Mouse (Mus musculus) right cerebral cortex, adult 2 months (tissue): ENCODE measurements around the gene Gm36210.
"Not testable (repeated sequence)": the region's sequence is repeated elsewhere in the genome, so short reads cannot be mapped to it uniquely, and the experiment has no call there.

Source experiments
- DNase-seq, 2 experiments: peaks; one replicate each; pipeline ENCODE4 v3.0.0; 2021 to 2022; ENCODE audit warnings: low spot score in 2 of 2

The Gm36210 gene

DNA sequence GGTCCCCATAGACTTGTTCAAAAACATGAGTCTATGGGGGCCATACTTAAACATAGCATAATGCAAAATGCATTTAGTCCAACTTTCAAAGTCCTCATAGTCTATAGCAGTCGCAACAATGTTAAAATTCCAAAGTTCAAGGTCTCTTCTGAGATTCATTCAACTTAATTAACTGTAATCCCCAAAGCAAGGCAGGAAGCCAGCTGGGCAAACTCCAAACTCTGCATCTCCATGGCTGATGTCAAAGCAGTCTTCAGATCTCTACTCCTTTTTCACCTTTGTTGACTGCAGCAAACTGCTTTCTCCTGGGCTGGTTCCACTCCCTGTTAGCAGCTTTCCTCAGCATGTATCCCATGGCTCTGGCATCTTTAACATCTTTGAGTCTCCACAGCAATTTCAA is 27.3 kb downstream of the Gm36210 start:
- not testable (repeated sequence) for DNase-seq

GRCm38 (mm10) chr7:4878186-4878585 is 28.1 kb downstream of the Gm36210 start:
- DNase-seq, result no peak

DNA sequence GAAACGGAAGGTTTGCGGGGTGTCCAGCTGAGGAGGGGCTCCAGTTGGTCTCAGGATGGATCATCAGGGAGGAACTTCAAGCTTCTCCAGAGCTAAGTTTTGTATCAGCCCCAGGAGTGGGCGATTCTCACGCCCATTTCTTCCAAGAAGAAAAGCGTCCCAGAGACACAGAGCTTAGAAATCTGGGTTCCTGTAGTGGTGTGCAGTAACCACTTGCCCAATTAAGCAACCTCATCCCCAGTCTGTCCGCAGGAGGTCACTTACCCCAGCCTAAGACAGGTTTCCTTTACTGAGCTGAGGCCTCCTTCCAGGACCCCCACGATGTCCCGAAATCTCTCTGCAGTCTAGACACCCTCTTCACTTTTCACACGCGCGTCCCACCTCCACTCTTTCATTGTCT is 29.1 kb downstream of the Gm36210 start:
- DNase-seq, result no peak

DNA sequence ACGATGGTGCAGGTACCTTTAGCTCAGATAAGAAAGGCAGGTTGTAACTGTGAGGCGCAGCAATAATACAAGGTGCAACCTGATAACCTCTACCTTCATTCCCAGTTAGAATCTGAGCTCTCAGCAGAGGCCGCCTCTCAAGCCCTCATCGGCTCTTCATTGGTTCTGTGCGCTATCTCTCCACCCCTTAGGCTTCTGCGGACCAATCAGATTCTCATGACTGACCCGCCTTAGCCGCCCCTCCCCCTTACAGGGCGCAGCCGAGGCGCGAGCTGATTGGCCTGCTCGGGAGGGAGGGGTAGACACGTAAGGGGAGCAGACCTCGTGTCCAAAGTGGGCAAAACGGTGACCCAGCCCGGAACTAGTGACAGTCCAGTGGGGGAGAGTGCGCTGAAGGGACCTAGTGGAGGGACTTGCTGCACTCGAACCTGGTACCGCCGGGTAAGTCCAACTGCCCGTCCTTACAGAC is 29.5 kb downstream of the Gm36210 start, which contains the start of gene Isoc2a:
Gene Isoc2a (plus strand): TSS at position 401 of the 469 bp plus-strand sequence.
- DNase-seq, result peak; percentile 78 to 82

- no peak for DNase-seq
Observed at GRCm38 (mm10) chr7:4870133-4870532, 36.2 kb downstream of the Gm36210 start, which contains the start of gene Isoc2b. TSS of gene Isoc2b (minus strand) at chr7:4870258.

DNA sequence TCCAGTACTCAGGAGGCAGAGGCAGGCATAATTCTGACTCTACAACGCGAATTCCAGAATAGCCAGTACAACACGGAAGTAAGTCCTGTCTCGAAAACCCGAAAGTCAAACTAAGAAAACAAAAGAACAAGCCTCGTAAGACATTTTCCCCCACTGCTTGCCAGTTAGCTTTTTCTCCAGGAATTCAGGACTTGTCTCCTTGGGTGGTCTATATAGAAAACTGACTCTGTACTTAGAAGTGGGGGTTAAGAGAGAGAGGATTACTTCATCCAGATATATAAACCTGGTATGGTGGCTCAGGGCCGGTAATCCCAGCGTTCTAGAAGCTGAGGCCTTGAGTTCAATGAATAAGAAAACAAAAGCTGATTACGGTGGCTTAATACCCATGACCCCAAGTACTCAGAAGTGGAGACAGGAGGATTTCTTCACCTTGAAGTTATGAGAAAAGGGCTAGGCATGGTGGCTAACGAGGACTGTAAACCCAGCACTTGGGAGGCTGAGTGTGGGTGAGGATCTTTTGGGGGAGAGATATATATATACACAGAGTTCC is 39.6 kb downstream of the Gm36210 start:
- DNase-seq, result no peak

DNA sequence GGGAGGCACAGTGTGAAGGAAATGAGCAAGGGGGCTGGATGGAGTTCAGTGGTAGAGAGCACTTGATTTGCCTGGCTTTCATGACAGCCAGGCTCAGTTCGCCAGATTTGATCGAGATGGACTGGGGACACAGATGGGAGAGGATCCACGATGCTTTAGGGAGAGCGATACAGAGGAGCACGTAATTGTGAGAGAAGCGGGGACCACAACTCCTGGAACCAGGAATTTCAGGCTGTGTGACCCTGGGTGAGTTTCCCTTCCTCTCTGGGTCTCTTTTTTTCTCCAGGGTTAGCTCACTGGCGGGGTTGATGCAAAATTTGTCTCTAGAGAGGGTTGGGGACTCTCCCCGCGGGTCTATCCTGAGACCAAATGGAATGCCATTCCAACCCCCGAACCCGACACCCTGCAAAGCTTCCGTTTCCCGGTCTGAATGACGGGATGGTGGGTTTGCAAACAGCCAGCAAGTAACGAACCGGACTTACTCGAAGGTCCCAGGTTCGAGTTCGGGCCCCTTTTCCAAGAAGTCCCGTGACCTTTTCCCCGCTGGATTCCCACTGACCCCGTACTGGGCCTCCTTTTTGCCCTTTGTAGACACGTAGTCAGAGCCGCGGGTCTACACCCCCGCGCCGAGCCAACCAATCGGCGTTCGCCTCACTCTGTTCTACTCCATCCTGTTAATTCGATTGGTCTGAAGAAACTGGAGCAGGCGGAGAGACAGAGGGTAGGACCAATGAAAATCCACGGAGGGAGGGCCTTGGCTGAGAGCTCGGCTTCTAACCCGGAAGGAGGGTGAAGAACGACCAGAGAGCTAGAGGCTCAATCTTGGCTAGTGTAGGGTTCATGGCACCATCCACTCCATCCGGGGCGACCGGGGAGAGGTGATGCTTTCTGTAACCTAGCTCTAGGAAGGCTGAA is 40.5 kb downstream of the Gm36210 start:
- peak; percentile 96 to 97 for DNase-seq

GRCm38 (mm10) chr7:4865090-4865489 is 41.2 kb downstream of the Gm36210 start:
- DNase-seq, result peak in 1 of 2 experiments; percentile 41

DNA sequence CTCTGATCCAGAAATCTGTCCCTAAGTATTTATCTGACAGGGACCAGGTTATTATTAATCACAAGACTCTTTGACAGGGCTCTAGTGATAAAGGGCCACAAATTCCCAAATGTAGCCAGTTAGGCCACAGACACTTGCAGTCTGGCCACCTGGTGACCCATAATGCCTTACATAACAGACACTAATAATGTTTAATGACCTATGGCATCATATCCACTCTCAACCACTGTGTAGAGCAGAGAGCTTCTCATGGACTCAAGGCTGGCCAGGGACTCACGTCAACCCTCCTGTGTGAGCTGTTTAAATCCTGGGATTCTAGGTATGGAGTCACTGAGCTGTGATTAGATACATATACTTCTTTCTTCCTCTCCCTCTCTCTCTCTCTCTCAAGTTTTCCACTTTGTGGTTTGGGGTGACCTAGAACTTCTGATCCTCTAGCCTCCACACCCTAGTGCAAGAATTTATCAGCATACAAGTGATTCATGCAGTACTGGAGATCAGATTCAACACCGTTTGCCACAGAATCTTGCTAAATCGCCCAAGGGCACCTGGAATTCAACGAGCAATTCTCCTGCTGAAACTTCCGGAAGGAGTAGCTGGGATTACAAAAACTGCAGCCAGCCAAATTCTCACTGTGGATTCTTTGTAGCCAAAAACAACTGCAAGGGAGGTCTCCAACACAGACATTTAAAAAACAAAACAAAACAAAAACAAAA is 42.0 kb downstream of the Gm36210 start:
- no peak for DNase-seq

- no peak for DNase-seq
Observed at GRCm38 (mm10) chr7:4863541-4864080, 42.7 kb downstream of the Gm36210 start.

DNA sequence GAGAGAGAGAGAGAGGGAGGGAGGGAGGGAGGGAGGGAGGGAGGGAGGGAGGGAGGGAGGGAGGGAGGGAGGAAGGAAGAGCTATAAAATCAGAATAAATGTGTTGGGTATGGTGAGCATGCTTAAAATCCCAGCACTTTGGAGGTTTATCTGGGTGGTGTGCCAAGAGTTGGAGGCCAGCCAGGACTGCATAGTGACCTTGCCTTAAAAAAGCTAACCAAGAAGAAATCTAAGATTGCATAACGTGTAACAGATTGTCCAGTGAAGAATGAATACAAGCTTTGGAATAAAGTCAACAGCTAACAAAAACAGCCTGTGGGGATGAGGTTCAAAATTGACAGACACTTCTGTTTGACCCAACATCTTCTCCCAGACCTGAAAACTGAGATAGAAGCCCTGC is 43.3 kb downstream of the Gm36210 start:
- peak; percentile 25 to 36 for DNase-seq

DNA sequence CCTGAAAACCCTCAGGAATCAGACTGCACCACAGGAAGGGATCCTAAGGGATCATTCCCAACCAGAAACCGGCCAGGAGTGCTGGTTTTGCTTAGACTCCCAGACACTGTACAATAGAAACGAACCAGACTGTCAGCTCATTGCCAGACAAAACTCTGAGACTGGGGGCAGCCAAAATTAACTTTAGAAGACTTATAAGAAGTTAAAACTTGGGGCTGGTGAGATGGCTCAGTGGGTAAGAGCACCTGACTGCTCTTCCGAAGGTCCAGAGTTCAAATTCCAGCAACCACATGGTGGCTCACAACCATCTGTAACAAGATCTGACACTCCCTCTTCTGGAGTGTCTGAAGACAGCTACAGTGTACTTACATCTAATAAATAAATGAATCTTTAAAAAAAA is 45.4 kb downstream of the Gm36210 start:
- not testable (repeated sequence) for DNase-seq

DNA sequence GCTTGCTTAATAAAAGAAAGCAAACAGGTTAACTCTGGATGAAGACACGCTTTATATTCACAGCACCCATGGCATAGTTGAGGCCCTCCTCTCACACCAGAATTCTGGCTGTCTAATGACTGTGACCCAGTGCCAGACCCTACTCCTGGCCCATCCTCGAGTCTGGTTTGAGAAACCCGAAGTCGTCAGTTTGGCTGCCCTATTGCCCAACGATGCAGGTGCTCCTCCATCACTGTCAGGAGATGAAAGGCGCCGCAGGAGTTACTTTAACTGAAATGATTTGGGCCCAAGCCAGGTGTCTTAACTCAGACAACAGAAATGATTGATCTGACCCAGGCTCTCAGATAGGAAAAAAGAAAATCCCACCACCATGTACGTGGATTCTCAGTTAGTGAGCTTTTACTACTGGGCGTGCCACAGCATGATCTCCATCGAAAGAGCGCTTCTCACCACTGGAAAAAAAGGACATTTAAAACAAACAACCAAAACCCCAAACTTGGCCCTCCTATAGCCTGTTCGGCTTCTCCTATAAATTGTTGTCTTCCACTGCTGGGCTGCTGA is 46.8 kb downstream of the Gm36210 start:
- no peak for DNase-seq

DNA sequence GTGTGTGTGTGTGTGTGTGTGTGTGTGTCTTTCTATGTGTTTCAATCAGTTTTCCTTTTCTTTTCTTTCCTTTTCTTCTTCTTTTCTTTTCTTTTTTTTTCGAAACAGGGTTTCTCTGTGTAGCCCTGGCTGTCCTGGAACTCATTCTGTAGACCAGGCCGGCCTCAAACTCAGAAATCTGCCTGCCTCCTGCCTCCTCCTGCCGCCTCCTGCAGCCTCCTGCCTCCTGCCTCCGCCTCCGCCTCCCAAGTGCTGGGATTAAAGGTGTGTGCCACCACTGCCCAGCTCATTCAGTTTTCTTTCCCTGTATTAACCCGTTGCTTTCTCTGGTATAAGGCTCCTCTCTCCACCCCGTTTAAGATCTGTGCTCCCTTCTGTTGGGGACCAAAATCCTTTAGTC is 49.0 kb downstream of the Gm36210 start:
- no peak for DNase-seq

GRCm38 (mm10) chr7:4856508-4856907 is 49.8 kb downstream of the Gm36210 start:
- no peak for DNase-seq

- no peak for DNase-seq
Observed at GRCm38 (mm10) chr7:4853613-4854012, 52.7 kb downstream of the Gm36210 start.

DNA sequence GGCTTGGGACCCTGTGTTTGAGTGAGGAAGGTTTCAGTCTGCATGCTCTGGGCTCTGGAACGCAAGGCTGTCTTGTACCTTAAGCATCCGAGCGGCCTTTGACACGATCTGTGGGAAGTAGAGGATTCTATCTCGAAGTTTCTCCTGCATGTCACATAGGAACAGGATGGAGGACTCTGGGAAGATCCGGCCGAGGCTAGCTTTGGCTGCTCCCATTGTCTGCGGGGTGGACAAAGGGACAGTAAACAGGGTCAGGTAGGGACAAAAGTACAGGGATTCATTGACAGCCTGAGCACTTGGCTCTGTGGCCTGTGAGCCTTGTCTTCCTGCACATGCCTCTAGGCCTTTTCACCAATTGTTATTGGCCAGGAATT is 55.0 kb downstream of the Gm36210 start:
- no peak for DNase-seq

- DNase-seq, result no peak
Observed at GRCm38 (mm10) chr7:4850621-4851314, 55.5 kb downstream of the Gm36210 start.

GRCm38 (mm10) chr7:4849372-4849771 is 56.9 kb downstream of the Gm36210 start:
- no peak for DNase-seq
